Mouse (Mus musculus): ENCODE results near the gene Camk1d.

- TF ChIP-seq CTCF (IDR thresholded peaks at IDR 0.05; ENCODE audit: insufficient read depth, low read depth, low read length) (no peak), POLR2A (IDR thresholded peaks at IDR 0.05; ENCODE audit: insufficient read depth, low read depth, low read length) (no peak)
Observed at GRCm38 (mm10) chr2:5402036-5402435, 312.3 kb downstream of the Camk1d start.
